Mouse (Mus musculus) forebrain, embryonic 12.5 days (tissue): ENCODE results near the gene Pde2a. TPM values are rescaled to one million over a fixed set of nuclear protein-coding genes. Genes with fewer than 3 reads are reported as not detected.

Experiments
- ATAC-seq: fragments of 200-750 bp; cut with Nextera tagmentation; 2 replicates; pipeline ENCODE4 v1.8.0; 2017; ENCODE audit warnings: moderate TSS enrichment; ENCODE audit not compliant: low FRiP score
- H3K27ac ChIP-seq: fragments of 300-500 bp; sonication (generic); 2 replicates; pipeline ENCODE4 v1.5.1; 2016; ENCODE audit warnings: mild to moderate bottlenecking
- H3K27me3 ChIP-seq: fragments of 300-500 bp; sonication (generic); 2 replicates; pipeline ENCODE4 v1.6.1; 2016; ENCODE audit warnings: mild to moderate bottlenecking
- H3K36me3 ChIP-seq: fragments of 300-500 bp; sonication (generic); replicated peaks from 2 replicates; pipeline ENCODE4 v1.6.1; 2016; ENCODE audit warnings: mild to moderate bottlenecking
- H3K4me1 ChIP-seq: fragments of 300-500 bp; sonication (generic); 2 replicates; pipeline ENCODE4 v1.6.1; 2016
- H3K4me2 ChIP-seq: fragments of 300-500 bp; sonication (generic); 2 replicates; pipeline ENCODE4 v1.6.1; 2016; ENCODE audit warnings: mild to moderate bottlenecking, moderate library complexity
- H3K4me3 ChIP-seq: fragments of 300-500 bp; sonication (generic); replicated peaks from 2 replicates; pipeline ENCODE4 v1.5.1; 2016; ENCODE audit warnings: mild to moderate bottlenecking
- H3K9ac ChIP-seq: fragments of 300-500 bp; sonication (generic); 2 replicates; pipeline ENCODE4 v1.6.1; 2016; ENCODE audit warnings: mild to moderate bottlenecking
- H3K9me3 ChIP-seq: fragments of 300-500 bp; sonication (generic); 2 replicates; pipeline ENCODE4 v1.6.1; 2016
- WGBS: fragments of 180-500 bp; shearing (Covaris S2); methylation state at CpG from one replicate; pipeline ENCODE4 v1.1.7; 2016; 5-methylcytosine and 5-hydroxymethylcytosine counted together
- polyA plus RNA-seq: library from polyadenylated mRNA; unstranded; fragments of >200 nt; fragmentation: Nextera tagmentation; extraction: Ambion mirVana; gene quantifications from 2 replicates; pipeline ENCODE4 v1.2.1, GENCODE M21; 2016

Gene Pde2a
- polyA plus RNA-seq, 1 experiment from 2014 or later = 23.1 TPM

DNA sequence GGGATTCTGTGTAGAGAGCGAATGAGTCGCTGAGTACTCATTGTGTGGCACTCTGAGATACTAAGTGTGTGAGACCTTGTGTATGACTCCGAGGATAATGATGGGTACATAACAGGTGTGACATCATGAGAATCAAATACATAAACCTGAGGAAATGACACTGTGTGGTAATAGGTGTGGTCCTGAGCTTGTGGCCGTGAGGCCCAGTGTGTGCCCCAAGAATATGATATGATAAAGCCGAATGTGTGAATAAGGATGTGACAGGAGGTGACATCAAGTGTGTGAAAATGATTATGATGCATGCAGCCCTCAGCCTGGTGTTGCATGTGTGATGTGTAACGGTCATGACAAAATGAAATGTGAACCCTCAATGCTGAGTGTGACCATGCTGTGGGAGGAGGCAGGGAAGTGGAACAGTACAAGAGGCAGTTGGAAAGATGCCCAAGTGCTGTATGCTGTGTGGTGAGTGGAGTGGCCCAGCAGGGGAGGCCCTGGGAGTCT is 45.1 kb downstream of the Pde2a start:
- WGBS = 89% methylated on average over 6 of the region's 6 CpGs
- H3K9me3 ChIP-seq = no peaks in the 10 kb centered on the region
- no peak overlapping the region for H3K9ac ChIP-seq
- peaks cover 20% of the 10 kb centered on the region for H3K4me1 ChIP-seq
- H3K4me3 ChIP-seq = no peak overlapping the region
- H3K27me3 ChIP-seq = no peaks in the 10 kb centered on the region
- H3K36me3 ChIP-seq = no peaks in the 10 kb centered on the region
- H3K27ac ChIP-seq = no peak overlapping the region
- no peak for ATAC-seq
- H3K4me2 ChIP-seq = no peak overlapping the region

GRCm38 (mm10) chr7:101471423-101471822 is 49.9 kb downstream of the Pde2a start:
- WGBS = 95% methylated on average over 2 of the region's 2 CpGs
- Histone ChIP-seq H3K4me3 (no peak overlapping the region), H3K27me3 (0 out of 2 replicates have a peak, but pooled peaks cover 5% of the 10 kb centered on the region), H3K4me1 (no peaks in the 10 kb centered on the region), H3K9ac (no peak overlapping the region), H3K36me3 (no peaks in the 10 kb centered on the region), H3K9me3 (no peaks in the 10 kb centered on the region), H3K27ac (no peak overlapping the region), H3K4me2 (no peak overlapping the region)
- no peak for ATAC-seq

DNA sequence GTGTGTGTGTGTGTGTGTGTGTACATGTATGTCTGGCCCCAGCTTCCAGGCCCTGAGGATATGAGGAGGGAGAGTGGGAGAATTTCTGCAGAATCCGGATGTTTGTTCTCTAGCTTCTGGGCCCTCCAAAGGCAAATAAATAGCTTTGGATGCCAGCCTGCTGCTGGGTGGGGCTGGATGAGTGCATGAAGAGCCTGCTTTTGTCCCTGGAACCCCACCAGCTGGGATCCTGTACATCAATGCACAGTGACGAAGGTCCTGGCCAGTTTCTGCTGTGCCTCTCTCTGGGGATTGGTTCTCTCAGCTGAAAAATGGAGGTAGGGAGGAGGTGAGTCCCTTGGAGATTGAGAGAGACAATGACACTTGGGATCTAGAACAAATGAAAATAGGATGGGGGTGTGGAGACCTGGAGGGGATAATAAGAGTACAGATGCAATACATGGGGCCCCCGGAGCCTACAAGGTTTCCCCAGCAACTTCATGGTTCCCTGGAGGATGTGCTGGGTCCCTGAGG is 50.5 kb downstream of the Pde2a start:
- H3K27me3 ChIP-seq = 0 out of 2 replicates have a peak, but pooled peaks cover 5% of the 10 kb centered on the region
- no peaks in the 10 kb centered on the region for H3K9me3 ChIP-seq
- H3K27ac ChIP-seq = no peak overlapping the region
- no peaks in the 10 kb centered on the region for H3K36me3 ChIP-seq
- H3K9ac ChIP-seq = no peak overlapping the region
- H3K4me3 ChIP-seq = no peak overlapping the region
- no peak for ATAC-seq
- H3K4me1 ChIP-seq = no peaks in the 10 kb centered on the region
- no peak overlapping the region for H3K4me2 ChIP-seq
- 72% methylated on average over 3 of the region's 3 CpGs for WGBS

DNA sequence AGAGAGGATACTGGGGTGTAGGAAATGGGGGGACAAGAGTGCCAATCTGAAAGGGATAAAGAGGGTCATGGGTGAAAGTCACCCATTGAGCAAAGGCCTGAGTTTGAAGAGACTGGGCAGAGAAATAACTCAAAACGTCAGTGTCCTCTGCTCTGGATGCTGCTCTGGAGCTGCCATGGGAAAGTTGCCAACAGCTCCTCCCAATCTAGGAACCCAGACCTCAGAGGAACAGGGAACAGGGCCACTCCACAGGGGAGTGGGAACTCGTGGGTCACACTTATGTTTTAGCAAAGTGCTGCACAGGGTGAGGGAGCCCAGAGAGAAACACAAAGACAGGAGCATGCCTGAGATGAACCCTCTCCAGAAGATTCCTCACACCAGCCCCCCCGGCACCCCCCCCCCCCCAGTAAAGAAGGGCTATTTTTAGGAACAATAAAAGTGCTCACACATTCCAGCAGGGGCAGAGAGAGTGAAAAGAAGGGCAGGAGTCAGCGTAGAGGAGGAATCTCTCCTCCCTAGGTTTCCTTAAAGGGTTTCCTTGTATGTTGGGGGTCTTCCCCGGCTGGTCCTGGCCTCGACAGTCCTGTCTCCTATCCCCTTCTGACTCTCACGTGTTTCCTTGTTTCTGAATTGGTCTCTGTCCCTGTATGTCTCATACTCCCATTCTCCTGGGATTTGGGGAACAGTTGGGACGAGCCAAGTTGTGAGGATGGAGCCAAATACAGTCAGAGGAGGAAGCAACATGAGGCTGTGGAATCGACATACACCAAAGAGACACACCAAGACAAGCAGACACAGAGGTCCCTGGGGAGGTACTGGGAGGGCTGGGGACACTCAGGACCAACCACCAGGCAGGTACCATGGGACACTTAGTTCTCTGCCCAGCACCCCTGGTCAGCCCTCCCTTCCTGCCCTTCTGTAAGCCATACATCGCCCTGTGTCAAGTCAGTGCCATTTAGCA is 51.4 kb downstream of the Pde2a start:
- H3K27ac ChIP-seq = no peak overlapping the region
- H3K4me3 ChIP-seq = no peak overlapping the region
- H3K4me1 ChIP-seq = no peaks in the 10 kb centered on the region
- no peaks in the 10 kb centered on the region for H3K9me3 ChIP-seq
- H3K27me3 ChIP-seq = 0 out of 2 replicates have a peak, but pooled peaks cover 5% of the 10 kb centered on the region
- no peak overlapping the region for H3K9ac ChIP-seq
- no peaks in the 10 kb centered on the region for H3K36me3 ChIP-seq
- no peak for ATAC-seq
- H3K4me2 ChIP-seq = no peak overlapping the region
- 69% methylated on average over 10 of the region's 10 CpGs for WGBS

DNA sequence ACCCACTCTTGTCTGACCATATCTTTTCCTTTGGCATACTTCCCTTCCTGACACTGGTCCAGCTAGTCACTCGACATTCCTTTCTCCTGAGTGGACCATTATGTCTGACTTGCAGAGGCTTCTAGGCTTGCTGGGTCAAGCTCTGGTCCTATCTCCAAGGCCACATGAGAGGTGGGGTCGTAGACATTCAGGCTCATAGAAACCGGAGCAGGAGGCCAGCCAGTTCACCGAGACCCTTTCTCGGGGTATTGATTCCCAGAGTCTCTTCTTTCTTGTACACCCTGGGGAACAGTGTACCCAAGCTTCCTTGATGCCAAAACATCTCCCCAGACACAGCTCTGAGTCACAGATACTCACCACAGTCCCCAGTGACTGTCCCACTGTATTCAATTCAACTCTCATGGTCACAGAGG is 52.9 kb downstream of the Pde2a start:
- Histone ChIP-seq H3K36me3 (no peaks in the 10 kb centered on the region), H3K4me3 (no peak overlapping the region), H3K27ac (no peak overlapping the region), H3K9ac (no peak overlapping the region), H3K4me1 (no peaks in the 10 kb centered on the region), H3K27me3 (0 out of 2 replicates have a peak, but pooled peaks cover 5% of the 10 kb centered on the region), H3K9me3 (no peaks in the 10 kb centered on the region), H3K4me2 (no peak overlapping the region)
- 88% methylated on average over 5 of the region's 5 CpGs for WGBS
- ATAC-seq = no peak

GRCm38 (mm10) chr7:101476028-101476427 is 54.5 kb downstream of the Pde2a start:
- 90% methylated on average over 3 of the region's 3 CpGs for WGBS
- Histone ChIP-seq H3K36me3 (no peaks in the 10 kb centered on the region), H3K9me3 (no peaks in the 10 kb centered on the region), H3K4me3 (no peak overlapping the region), H3K4me1 (no peaks in the 10 kb centered on the region), H3K27me3 (0 out of 2 replicates have a peak, but pooled peaks cover 5% of the 10 kb centered on the region), H3K9ac (no peak overlapping the region), H3K27ac (no peak overlapping the region), H3K4me2 (no peak overlapping the region)
- ATAC-seq = no peak

- Histone ChIP-seq H3K27ac (no peak overlapping the region), H3K4me1 (no peaks in the 10 kb centered on the region), H3K4me2 (no peak overlapping the region), H3K4me3 (no peak overlapping the region), H3K9me3 (no peaks in the 10 kb centered on the region), H3K9ac (no peak overlapping the region), H3K27me3 (0 out of 2 replicates have a peak, but pooled peaks cover 5% of the 10 kb centered on the region), H3K36me3 (no peaks in the 10 kb centered on the region)
- no peak for ATAC-seq
- WGBS = 78% methylated on average over 4 of the region's 4 CpGs
These were observed 55.0 kb downstream of the Pde2a start for GRCm38 (mm10) chr7:101476493-101476892.

GRCm38 (mm10) chr7:101477200-101477599 is 55.7 kb downstream of the Pde2a start:
- Histone ChIP-seq H3K36me3 (no peaks in the 10 kb centered on the region), H3K27ac (no peak overlapping the region), H3K4me2 (no peak overlapping the region), H3K9me3 (no peaks in the 10 kb centered on the region), H3K4me3 (no peak overlapping the region), H3K9ac (no peak overlapping the region), H3K27me3 (0 out of 2 replicates have a peak, but pooled peaks cover 5% of the 10 kb centered on the region), H3K4me1 (no peaks in the 10 kb centered on the region)
- 45% methylated on average over 5 of the region's 5 CpGs for WGBS
- ATAC-seq = no peak

- no peak for ATAC-seq
- Histone ChIP-seq H3K9me3 (no peaks in the 10 kb centered on the region), H3K4me1 (no peaks in the 10 kb centered on the region), H3K4me2 (no peak overlapping the region), H3K4me3 (no peak overlapping the region), H3K9ac (no peak overlapping the region), H3K27me3 (0 out of 2 replicates have a peak, but pooled peaks cover 5% of the 10 kb centered on the region), H3K27ac (no peak overlapping the region), H3K36me3 (no peaks in the 10 kb centered on the region)
- 75% methylated on average over 5 of the region's 5 CpGs for WGBS
These were observed 56.6 kb downstream of the Pde2a start for GRCm38 (mm10) chr7:101478099-101478498.

GRCm38 (mm10) chr7:101479841-101480240 is 58.4 kb downstream of the Pde2a start:
- Histone ChIP-seq H3K4me2 (no peak overlapping the region), H3K4me1 (no peaks in the 10 kb centered on the region), H3K9ac (no peak overlapping the region), H3K9me3 (no peaks in the 10 kb centered on the region), H3K36me3 (no peaks in the 10 kb centered on the region), H3K27me3 (0 out of 2 replicates have a peak, but pooled peaks cover 3% of the 10 kb centered on the region), H3K27ac (no peak overlapping the region), H3K4me3 (no peak overlapping the region)
- WGBS = 81% methylated on average over 4 of the region's 4 CpGs
- ATAC-seq = no peak

- H3K9ac ChIP-seq = no peak overlapping the region
- ATAC-seq = no peak
- no peak overlapping the region for H3K27ac ChIP-seq
- 51% methylated on average over 6 of the region's 6 CpGs for WGBS
- H3K9me3 ChIP-seq = no peaks in the 10 kb centered on the region
- H3K4me2 ChIP-seq = no peak overlapping the region
- no peaks in the 10 kb centered on the region for H3K4me1 ChIP-seq
- H3K4me3 ChIP-seq = no peak overlapping the region
- no peaks in the 10 kb centered on the region for H3K36me3 ChIP-seq
- H3K27me3 ChIP-seq = no peaks in the 10 kb centered on the region
These were observed 59.2 kb downstream of the Pde2a start for GRCm38 (mm10) chr7:101480671-101481070.

DNA sequence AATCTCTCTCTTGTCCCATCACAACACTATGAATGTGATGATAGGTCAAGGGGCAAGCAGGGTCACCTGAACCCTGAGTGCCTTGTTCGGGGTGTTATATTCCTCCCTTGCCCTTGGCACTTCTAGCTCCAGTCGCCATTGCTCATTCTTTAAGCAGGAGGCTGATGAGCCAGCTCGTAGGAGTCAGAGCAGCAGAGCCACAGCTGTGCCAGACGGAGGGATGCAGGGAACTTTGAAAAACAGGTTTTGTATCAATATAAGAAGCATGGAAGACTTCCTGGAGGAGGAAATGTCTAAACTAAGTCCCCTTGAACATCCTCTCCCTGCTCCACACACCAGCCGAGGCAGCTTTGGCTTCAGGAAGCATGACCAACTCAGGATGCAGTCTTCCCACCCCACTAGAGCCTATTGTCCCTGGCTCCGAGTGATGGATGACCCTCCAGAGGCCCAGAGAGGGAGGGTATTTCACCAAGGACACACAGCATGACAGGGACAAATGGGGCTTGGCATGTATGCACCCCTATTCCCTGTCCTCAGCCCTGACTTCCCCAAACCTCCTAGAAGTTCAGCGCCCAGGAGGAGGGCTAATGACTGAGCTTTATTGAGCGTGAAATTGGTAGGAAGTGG is 60.5 kb downstream of the Pde2a start:
- H3K9ac ChIP-seq = no peak overlapping the region
- H3K4me3 ChIP-seq = no peak overlapping the region
- no peak overlapping the region for H3K27ac ChIP-seq
- no peaks in the 10 kb centered on the region for H3K9me3 ChIP-seq
- no peaks in the 10 kb centered on the region for H3K36me3 ChIP-seq
- no peak for ATAC-seq
- H3K27me3 ChIP-seq = no peaks in the 10 kb centered on the region
- WGBS = 76% methylated on average over 8 of the region's 8 CpGs
- H3K4me2 ChIP-seq = no peak overlapping the region
- no peaks in the 10 kb centered on the region for H3K4me1 ChIP-seq
